Mouse (Mus musculus) megakaryocyte, embryonic 14.5 days (primary cell): Measurements from ENCODE around the gene P2ry2.

Experiments used
- FLI1 ChIP-seq: IDR thresholded peaks from 2 replicates; pipeline ENCODE4 v1.6.1; 2012; ENCODE audit warnings: low read length, inconsistent platforms, mixed read lengths
- GATA1 ChIP-seq: IDR thresholded peaks from 3 replicates; pipeline ENCODE4 v1.6.1; 2012; ENCODE audit warnings: mixed read lengths, low read length, inconsistent platforms, borderline replicate concordance

- TF ChIP-seq GATA1 (no peak), FLI1 (no peak)
These were observed 34.5 kb downstream of the P2ry2 start for GRCm38 (mm10) chr7:100978171-100978570.
